Comparison of ENCODE assay signal across 9 mouse cellular contexts in the genomic region with DNA sequence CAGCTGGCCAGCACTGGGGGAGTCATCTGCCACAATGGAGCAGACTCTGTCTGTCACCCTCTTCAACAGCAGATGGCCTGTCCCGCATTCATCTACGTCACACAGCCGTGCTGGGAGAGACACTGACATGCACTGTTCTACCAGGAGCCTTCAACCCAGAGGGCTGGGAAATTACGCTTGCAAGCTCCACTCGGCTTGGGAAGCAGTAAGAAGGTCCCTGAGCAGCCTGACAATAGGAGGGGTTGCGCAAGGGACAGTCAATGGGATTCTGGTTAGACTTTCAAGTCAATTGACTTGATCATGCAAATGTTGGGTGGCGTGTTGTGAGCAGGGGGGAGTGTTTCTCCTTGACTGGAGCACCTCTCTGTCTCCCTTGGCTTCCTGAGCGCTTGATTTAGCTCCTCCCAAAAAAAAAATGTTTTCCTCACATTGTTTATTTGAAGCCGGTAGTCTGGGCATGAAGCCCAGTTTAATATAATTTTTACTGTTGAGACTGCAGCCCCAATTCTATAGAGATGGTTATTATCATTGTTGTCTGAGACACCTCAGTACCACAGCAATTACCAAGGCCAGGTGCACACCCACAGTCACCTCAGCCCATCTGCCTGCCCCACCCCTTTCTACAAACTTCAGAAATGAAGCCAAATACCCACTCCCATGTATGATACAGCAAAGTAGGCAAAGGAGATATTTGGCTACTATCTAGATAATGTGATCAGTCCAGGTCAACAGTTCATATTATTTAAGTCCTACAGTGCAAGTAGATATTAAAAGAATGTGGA.
A peak's percentile ranks its signal among the peaks of the same experiment; 100 is the strongest.
DNase-seq lines count a peak whose midpoint lies in the region; ATAC-seq and TF ChIP-seq lines count a peak whose summit lies in the region.
"Had no signal": no experiment of that assay in that cellular context is flagged by ENCODE, and none has a peak within 500 bp of the region (broad histone marks: within the 10 kb centered on the region; RNA-seq: fewer than 3 reads in every experiment).

No protein-coding gene starts in this region.

- peak; percentile 84 for ATAC-seq in forebrain, postnatal 0 days
- ATAC-seq in hindbrain, embryonic 12.5 days (ENCODE audit: low FRiP score) = peak; percentile 91
- peak; percentile 67 for ATAC-seq in megakaryocyte progenitor cell, adult 5-6 weeks (replicated peaks; ENCODE audit: poor library complexity)

- no peaks in the 10 kb centered on the region for H3K9me3 ChIP-seq in ES-Bruce4 (replicated peaks; ENCODE audit: control insufficient read depth, insufficient read depth, low read length, poor library complexity, severe bottlenecking)
- no peaks in the 10 kb centered on the region for H3K9me3 ChIP-seq in forebrain, postnatal 0 days (ENCODE audit: low read length)
- no peaks in the 10 kb centered on the region for H3K9me3 ChIP-seq in hindbrain, embryonic 12.5 days (replicated peaks)
- H3K9me3 ChIP-seq: limb, embryonic 12.5 days had no signal

- WGBS in cerebellum, adult 2 months = 12% methylated on average over 9 of the region's 9 CpGs
- WGBS in forebrain, postnatal 0 days = 37% methylated on average over 9 of the region's 9 CpGs
- WGBS in hindbrain, embryonic 12.5 days = 33% methylated on average over 9 of the region's 9 CpGs
- 23% methylated on average over 9 of the region's 9 CpGs for WGBS in small intestine, adult 2 months

- no peaks in the 10 kb centered on the region for H3K36me3 ChIP-seq in ES-Bruce4 (ENCODE audit: control insufficient read depth, insufficient read depth, low read length, poor library complexity, severe bottlenecking)
- no peaks in the 10 kb centered on the region for H3K36me3 ChIP-seq in forebrain, postnatal 0 days (ENCODE audit: insufficient read depth)
- H3K36me3 ChIP-seq in hindbrain, embryonic 12.5 days = no peaks in the 10 kb centered on the region
- no peaks in the 10 kb centered on the region for H3K36me3 ChIP-seq in small intestine, adult 2 months (ENCODE audit: control insufficient read depth, insufficient read depth, low read length)
- H3K36me3 ChIP-seq: limb, embryonic 12.5 days had no signal

- H3K4me1 ChIP-seq in ES-Bruce4 (ENCODE audit: control insufficient read depth, insufficient read depth, low read length) = peaks cover 8% of the 10 kb centered on the region
- peaks cover 13% of the 10 kb centered on the region for H3K4me1 ChIP-seq in cerebellum, adult 2 months (ENCODE audit: control insufficient read depth, insufficient read depth, low read length)
- peaks cover 15% of the 10 kb centered on the region for H3K4me1 ChIP-seq in forebrain, postnatal 0 days (ENCODE audit: insufficient read depth)
- H3K4me1 ChIP-seq in hindbrain, embryonic 12.5 days = peaks cover 16% of the 10 kb centered on the region
- peaks cover 37% of the 10 kb centered on the region for H3K4me1 ChIP-seq in small intestine, adult 2 months (ENCODE audit: control insufficient read depth, insufficient read depth, insufficient read length, low read length)

- TF ChIP-seq EP300 in ES-Bruce4 (IDR thresholded peaks at IDR 0.05; ENCODE audit: insufficient read depth, low read depth, low read length) = peak; percentile 79

- no peak for TF ChIP-seq POLR2A in ES-Bruce4 (IDR thresholded peaks at IDR 0.05; ENCODE audit: insufficient read depth, low read length)
- TF ChIP-seq POLR2A in cerebellum, adult 2 months (IDR thresholded peaks at IDR 0.05; ENCODE audit: borderline replicate concordance, insufficient read depth, low read length) = no peak
- TF ChIP-seq POLR2A in small intestine, adult 2 months (IDR thresholded peaks at IDR 0.05; ENCODE audit: low read depth, low read length) = no peak; the same call in 1 of the 2 replicates

- no peaks in the 10 kb centered on the region for H3K27me3 ChIP-seq in ES-Bruce4 (ENCODE audit: control insufficient read depth, insufficient read depth, low read length, poor library complexity, severe bottlenecking)
- H3K27me3 ChIP-seq in cerebellum, adult 2 months (ENCODE audit: control insufficient read depth, insufficient read depth, low read length) = no peaks in the 10 kb centered on the region
- no peaks in the 10 kb centered on the region for H3K27me3 ChIP-seq in forebrain, postnatal 0 days (ENCODE audit: insufficient read depth, low read length)
- no peaks in the 10 kb centered on the region for H3K27me3 ChIP-seq in hindbrain, embryonic 12.5 days
- H3K27me3 ChIP-seq in small intestine, adult 2 months (ENCODE audit: control insufficient read depth, insufficient read depth, low read length) = no peaks in the 10 kb centered on the region
- H3K27me3 ChIP-seq: limb, embryonic 12.5 days had no signal

- no peak overlapping the region for H3K9ac ChIP-seq in ES-Bruce4 (ENCODE audit: low read depth, poor library complexity, severe bottlenecking)
- H3K9ac ChIP-seq in forebrain, postnatal 0 days = no peak overlapping the region
- no peak overlapping the region for H3K9ac ChIP-seq in hindbrain, embryonic 12.5 days
- H3K9ac ChIP-seq: limb, embryonic 12.5 days had no signal

- no peak for TF ChIP-seq CTCF in ES-Bruce4 (IDR thresholded peaks at IDR 0.05; ENCODE audit: low read depth, low read length)
- no peak for TF ChIP-seq CTCF in cerebellum, adult 2 months (IDR thresholded peaks at IDR 0.05; ENCODE audit: borderline replicate concordance, insufficient read depth, low read depth, low read length)
- no peak for TF ChIP-seq CTCF in forebrain, postnatal 0 days (IDR thresholded peaks at IDR 0.05; ENCODE audit: low read depth)
- no peak for TF ChIP-seq CTCF in small intestine, adult 2 months (IDR thresholded peaks at IDR 0.05; ENCODE audit: extremely low read depth, insufficient read length, insufficient replicate concordance, low read depth, low read length)

- peak; percentile 74 to 85 for DNase-seq in cerebellum, adult 2 months
- peak; percentile 82 for DNase-seq in forebrain, postnatal 0 days
- peak; percentile 22 to 24 for DNase-seq in layer of hippocampus, postnatal 25 days (ENCODE audit: extremely low spot score in 1 of 2, low spot score in 1 of 2)
- DNase-seq in ovary, adult 18-20 months (ENCODE audit: low spot score) = no peak

- peak overlapping the region; percentile 10; the same call in 1 of the 2 replicates for H3K4me2 ChIP-seq in forebrain, postnatal 0 days (ENCODE audit: low read depth)
- 0 out of 2 replicates have a peak overlapping the region, but pooled peaks have one; percentile 11 for H3K4me2 ChIP-seq in hindbrain, embryonic 12.5 days (replicated peaks)
- H3K4me2 ChIP-seq: limb, embryonic 12.5 days had no signal

- H3K27ac ChIP-seq in ES-Bruce4 (ENCODE audit: insufficient read depth, low read length) = peak overlapping the region; percentile 65
- H3K27ac ChIP-seq in cerebellum, adult 2 months (ENCODE audit: insufficient read depth, low read length) = no peak overlapping the region
- H3K27ac ChIP-seq in forebrain, postnatal 0 days (ENCODE audit: low read depth, low read length) = peak overlapping the region; percentile 67
- H3K27ac ChIP-seq in hindbrain, embryonic 12.5 days = peak overlapping the region; percentile 62
- peak overlapping the region; percentile 70 for H3K27ac ChIP-seq in small intestine, adult 2 months (ENCODE audit: insufficient read depth, low read depth, low read length)

- H3K4me3 ChIP-seq in ES-Bruce4 (ENCODE audit: low read depth, low read length) = no peak overlapping the region
- no peak overlapping the region for H3K4me3 ChIP-seq in cerebellum, adult 2 months (replicated peaks; ENCODE audit: insufficient read depth, low read depth, low read length)
- H3K4me3 ChIP-seq in forebrain, postnatal 0 days (ENCODE audit: low read depth, low read length) = no peak overlapping the region
- H3K4me3 ChIP-seq in hindbrain, embryonic 12.5 days = no peak overlapping the region
- no peak overlapping the region for H3K4me3 ChIP-seq in small intestine, adult 2 months (ENCODE audit: low read depth, low read length)
- H3K4me3 ChIP-seq: limb, embryonic 12.5 days had no signal
